Mouse (Mus musculus): Measurements from ENCODE around the gene Gm11568. TPM values are rescaled to one million over a fixed set of nuclear protein-coding genes. Genes with fewer than 3 reads are reported as not detected.
"Not testable (repeated sequence)": the region's sequence is repeated elsewhere in the genome, so short reads cannot be mapped to it uniquely, and the experiment has no call there.

Gene Gm11568
- polyA plus RNA-seq (2015; fragmentation: Nextera tagmentation; extraction: Ambion mirVana): not detected in 2 replicates

DNA sequence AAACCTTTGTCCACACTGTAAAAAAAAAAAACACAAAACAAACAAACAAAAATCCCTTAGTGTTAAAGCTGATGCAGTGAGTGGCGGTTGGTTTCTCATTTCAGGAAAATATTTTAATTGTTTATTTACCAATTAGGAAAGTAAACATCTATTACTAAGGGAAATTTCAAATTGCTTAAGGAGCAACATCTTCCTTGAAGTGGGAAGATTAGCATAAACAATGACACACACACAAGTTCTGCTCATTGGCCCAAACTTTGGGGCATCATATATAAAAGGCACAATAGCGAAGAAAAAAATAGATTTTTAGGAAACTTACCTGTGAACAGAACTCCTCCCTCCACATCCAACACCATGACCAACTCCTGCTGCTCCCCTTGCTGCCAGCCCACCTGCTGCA, at the start of gene Gm11568:
TSS of gene Gm11568 (plus strand) at position 301 of the 400 bp plus-strand sequence.
- WGBS: 83% methylated on average over 2 of the region's 2 CpGs
- no peak for ATAC-seq (replicated peaks)
- no peak within 1 kb of the TSS for H3K27ac ChIP-seq (replicated peaks)

DNA sequence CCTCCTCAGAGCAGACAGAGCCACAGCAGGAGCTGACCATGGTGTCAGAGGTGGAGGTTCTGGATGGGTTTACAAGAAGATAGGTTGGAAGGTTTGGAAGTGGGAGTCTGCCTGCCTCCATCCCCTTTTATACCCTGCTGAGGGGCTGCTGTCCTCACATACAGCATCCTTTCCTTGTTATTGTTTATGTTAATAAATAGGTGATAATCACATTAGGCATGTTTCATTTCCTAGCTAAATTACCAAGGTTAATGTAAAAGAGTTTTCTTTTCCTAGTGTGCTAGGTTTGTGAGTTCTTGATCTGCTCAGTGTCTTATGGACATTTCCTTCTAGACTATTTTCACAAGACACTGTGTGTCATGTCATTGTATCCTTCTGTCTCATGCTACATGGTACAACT, 47.9 kb upstream of the Gm11568 start, which contains the start of gene Krtap4-13:
TSS of gene Krtap4-13 (minus strand) at position 101 of the 400 bp plus-strand sequence.
- not testable (repeated sequence) for H3K9ac ChIP-seq (replicated peaks); H3K27me3 ChIP-seq; H3K4me1 ChIP-seq; H3K4me3 ChIP-seq; ATAC-seq (replicated peaks); H3K36me3 ChIP-seq; H3K27ac ChIP-seq (replicated peaks); H3K9me3 ChIP-seq; H3K4me2 ChIP-seq (replicated peaks)

More for the DNA sequence above, at the start of gene Gm11568:
- Histone ChIP-seq H3K4me2 (replicated peaks) (no peak within 1 kb of the TSS), H3K9ac (replicated peaks) (no peak within 1 kb of the TSS), H3K9me3 (no peaks in the 10 kb centered on the region), H3K4me3 (no peak within 1 kb of the TSS), H3K36me3 (no peaks in the 10 kb centered on the region), H3K27me3 (no peaks in the 10 kb centered on the region), H3K4me1 (no peaks in the 10 kb centered on the region)

DNA sequence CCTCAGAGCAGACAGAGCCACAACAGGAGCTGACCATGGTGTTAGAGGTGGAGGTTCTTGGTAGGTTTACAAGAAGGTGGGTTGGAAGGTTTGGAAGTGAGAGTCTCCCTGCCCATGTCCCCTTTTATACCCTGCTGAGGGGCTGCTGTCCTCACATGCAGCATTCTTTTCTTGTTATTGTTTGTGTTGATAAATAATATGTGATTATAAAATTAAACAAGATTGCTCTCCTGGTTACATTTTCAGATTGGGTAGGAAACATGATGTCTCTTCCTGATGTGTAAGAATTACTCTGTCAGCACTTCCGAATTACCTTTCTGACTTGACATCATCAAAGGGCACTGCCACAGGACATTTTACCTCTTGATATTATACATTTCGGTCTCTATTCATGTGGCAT, 42.2 kb upstream of the Gm11568 start, which contains the start of gene Gm11564:
TSS of gene Gm11564 (minus strand) at position 101 of the 400 bp plus-strand sequence.
- H3K4me2 ChIP-seq (replicated peaks); H3K4me3 ChIP-seq; H3K27ac ChIP-seq (replicated peaks); H3K4me1 ChIP-seq; H3K9ac ChIP-seq (replicated peaks); H3K27me3 ChIP-seq; H3K9me3 ChIP-seq; ATAC-seq (replicated peaks); H3K36me3 ChIP-seq: not testable (repeated sequence)
- 86% methylated on average over 2 of the region's 2 CpGs for WGBS

DNA sequence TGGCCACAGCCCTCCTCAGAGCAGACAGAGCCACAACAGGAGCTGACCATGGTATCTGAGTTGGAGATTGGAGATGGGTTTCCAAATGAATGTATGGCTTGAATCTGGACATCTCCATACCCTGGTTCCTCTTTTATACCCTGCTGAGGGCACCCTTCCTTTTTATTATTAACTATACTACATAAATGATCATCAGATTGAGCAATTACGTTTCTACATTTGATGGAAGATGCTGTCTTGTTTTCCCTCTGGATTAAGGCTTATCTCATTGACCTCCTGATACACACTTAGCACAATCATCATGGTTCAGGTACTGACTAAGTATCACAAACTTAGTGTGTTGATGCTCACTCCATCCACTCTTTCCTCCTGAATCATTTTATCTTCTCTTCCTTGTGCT, 19.8 kb upstream of the Gm11568 start, which contains the start of gene 2300003K06Rik:
TSS of gene 2300003K06Rik (minus strand) at position 101 of the 400 bp plus-strand sequence.
- Histone ChIP-seq H3K4me1 (0 out of 2 replicates have a peak, but pooled peaks cover 3% of the 10 kb centered on the region), H3K9me3 (no peaks in the 10 kb centered on the region), H3K36me3 (no peaks in the 10 kb centered on the region), H3K4me2 (replicated peaks) (no peak within 1 kb of the TSS), H3K27me3 (no peaks in the 10 kb centered on the region), H3K4me3 (no peak within 1 kb of the TSS), H3K9ac (replicated peaks) (no peak within 1 kb of the TSS), H3K27ac (replicated peaks) (no peak within 1 kb of the TSS)
- ATAC-seq (replicated peaks): no peak
- WGBS: 74% methylated on average over 1 of the region's 1 CpGs

DNA sequence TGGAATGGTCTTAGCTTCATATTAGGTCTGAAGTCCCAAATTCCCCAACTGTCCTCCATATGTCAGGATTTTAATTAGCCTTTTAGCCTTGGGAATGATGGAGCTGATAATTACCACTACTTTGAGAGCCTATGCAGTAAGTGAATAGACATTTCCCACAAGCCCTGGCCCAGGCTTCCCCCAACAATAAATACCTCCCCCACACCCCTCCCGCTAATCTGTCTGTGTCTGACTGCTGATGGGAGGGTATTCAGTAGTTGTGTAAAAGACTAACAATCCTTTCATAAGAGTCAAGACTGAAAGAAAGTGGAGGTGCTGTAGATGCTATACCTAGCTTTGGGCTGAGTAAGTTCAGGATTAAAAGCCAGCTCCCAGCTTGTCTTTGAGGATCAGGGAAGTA, 15.5 kb upstream of the Gm11568 start:
- Histone ChIP-seq H3K4me2 (replicated peaks) (no peak overlapping the region), H3K27me3 (no peaks in the 10 kb centered on the region), H3K4me1 (0 out of 2 replicates have a peak, but pooled peaks cover 3% of the 10 kb centered on the region), H3K36me3 (no peaks in the 10 kb centered on the region), H3K4me3 (no peak overlapping the region), H3K27ac (replicated peaks) (no peak overlapping the region), H3K9ac (replicated peaks) (no peak overlapping the region), H3K9me3 (no peaks in the 10 kb centered on the region)
- WGBS: 26% methylated on average over 1 of the region's 1 CpGs
- ATAC-seq (replicated peaks): no peak

DNA sequence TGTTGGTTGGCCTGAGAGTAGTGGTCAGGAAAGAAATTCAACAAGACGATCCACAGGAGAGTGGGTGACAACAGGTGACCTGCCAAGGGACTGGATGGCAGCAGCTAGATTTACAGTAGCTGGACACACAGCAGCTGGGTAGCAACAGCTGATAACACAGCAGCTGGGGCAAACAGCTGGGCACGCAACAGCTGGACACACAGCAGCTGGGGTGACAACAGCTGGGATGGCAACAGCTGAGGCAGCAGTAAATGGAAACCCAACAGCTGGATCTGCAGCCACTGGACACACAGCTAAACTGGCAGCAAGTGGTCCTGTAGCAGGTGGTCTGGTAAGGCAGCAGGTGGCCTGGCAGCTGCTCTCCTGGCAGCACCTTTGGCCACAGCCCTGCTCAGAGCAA, 11.0 kb upstream of the Gm11568 start:
- 0 out of 2 replicates have a peak, but pooled peaks cover 3% of the 10 kb centered on the region for H3K4me1 ChIP-seq
- no peak overlapping the region for H3K4me3 ChIP-seq
- H3K9ac ChIP-seq (replicated peaks): no peak overlapping the region
- H3K4me2 ChIP-seq (replicated peaks): no peak overlapping the region
- no peaks in the 10 kb centered on the region for H3K9me3 ChIP-seq
- 84% methylated on average over 2 of the region's 2 CpGs for WGBS
- no peak for ATAC-seq (replicated peaks)
- H3K27ac ChIP-seq (replicated peaks): no peak overlapping the region
- H3K27me3 ChIP-seq: no peaks in the 10 kb centered on the region
- no peaks in the 10 kb centered on the region for H3K36me3 ChIP-seq

DNA sequence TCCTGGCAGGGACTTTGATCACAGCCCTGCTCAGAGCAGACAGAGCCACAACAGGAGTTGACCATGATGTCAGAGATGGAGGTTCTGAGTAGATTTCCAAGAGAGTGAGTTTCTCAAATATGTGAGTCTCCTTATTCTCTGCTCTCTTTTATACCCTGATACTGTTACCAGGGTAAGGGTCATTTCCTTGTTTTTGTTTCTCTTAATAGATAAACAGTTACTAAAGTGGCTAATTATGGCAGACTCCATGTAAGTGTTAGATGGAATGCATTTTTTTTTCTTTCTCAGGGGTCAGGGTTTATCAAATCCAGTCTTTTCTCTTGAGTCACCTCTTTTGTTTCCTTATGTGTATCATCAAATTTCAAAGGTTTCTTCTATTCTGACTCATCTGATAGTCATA, 6.2 kb upstream of the Gm11568 start, which contains the start of gene Krtap4-16:
TSS of gene Krtap4-16 (minus strand) at position 101 of the 400 bp plus-strand sequence.
- Histone ChIP-seq H3K4me1 (no peaks in the 10 kb centered on the region), H3K27me3 (no peaks in the 10 kb centered on the region), H3K27ac (replicated peaks) (no peak within 1 kb of the TSS), H3K4me3 (no peak within 1 kb of the TSS), H3K9me3 (no peaks in the 10 kb centered on the region), H3K9ac (replicated peaks) (no peak within 1 kb of the TSS), H3K36me3 (no peaks in the 10 kb centered on the region), H3K4me2 (replicated peaks) (no peak within 1 kb of the TSS)
- no peak for ATAC-seq (replicated peaks)

DNA sequence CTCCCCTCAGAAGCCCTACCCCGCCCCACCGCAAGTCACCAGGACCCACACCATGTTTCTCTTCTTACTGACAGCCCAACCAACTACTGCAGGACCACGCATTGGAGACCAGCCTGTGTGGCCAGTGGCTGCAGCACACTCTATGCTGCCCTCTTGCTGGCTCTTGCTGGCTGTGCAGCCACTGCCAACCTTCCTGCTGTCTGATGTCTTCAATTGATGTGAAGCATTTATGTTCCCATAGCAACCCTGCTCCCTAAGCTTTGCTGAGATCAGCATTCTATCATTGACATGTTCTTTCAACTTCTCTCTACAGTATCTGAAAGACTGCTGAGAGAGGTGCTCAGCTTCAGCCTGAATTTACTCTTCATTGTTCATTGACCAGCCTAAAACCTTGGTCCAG, 3.6 kb upstream of the Gm11568 start:
- ATAC-seq (replicated peaks): 0 out of 2 replicates have a peak, but pooled peaks have one; percentile 32
- Histone ChIP-seq H3K4me1 (no peaks in the 10 kb centered on the region), H3K36me3 (no peaks in the 10 kb centered on the region), H3K27ac (replicated peaks) (no peak overlapping the region), H3K4me3 (no peak overlapping the region), H3K9me3 (no peaks in the 10 kb centered on the region), H3K4me2 (replicated peaks) (no peak overlapping the region), H3K27me3 (no peaks in the 10 kb centered on the region), H3K9ac (replicated peaks) (no peak overlapping the region)
- 63% methylated on average over 3 of the region's 3 CpGs for WGBS

DNA sequence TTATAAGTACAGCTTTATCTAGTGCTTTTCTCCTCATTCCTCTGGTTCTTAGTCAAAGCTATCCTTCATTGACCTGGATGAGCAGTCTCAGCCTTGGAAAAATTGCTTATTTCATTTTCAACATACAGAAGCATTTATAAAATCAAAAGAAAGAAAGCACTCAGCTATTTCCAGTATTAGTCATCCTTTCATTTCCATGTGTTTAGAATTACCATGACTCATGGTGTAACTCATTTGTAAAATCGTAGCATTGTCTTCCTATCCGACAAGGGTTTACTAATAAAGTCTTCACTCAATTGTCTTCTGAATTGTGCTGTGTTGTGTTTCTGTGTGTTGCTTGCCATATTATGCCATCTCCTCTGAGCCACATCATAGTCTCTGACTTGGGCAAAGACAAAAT, 1.0 kb downstream of the Gm11568 start:
- 74% methylated on average over 2 of the region's 2 CpGs for WGBS
- ATAC-seq (replicated peaks): no peak
- H3K36me3 ChIP-seq: no peaks in the 10 kb centered on the region

DNA sequence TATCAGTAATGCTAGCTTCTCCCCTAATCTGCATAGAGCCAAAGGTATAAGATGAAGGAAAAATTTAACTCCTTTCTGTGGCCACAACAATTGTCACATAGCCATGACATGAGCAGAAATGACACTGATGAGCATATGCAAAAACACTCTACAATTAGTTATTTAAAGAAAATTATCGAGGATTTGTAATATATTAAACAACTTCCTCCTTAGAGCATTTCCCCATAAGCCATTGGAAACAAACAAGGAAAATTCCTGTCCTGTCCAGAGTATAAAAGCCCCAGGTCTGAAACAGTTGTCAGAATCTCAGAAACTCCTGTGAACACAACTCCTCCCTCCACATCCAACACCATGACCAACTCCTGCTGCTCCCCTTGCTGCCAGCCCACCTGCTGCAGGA, 6.5 kb downstream of the Gm11568 start, which contains the start of gene Gm11559:
TSS of gene Gm11559 (plus strand) at position 301 of the 400 bp plus-strand sequence.
- H3K27ac ChIP-seq (replicated peaks); ATAC-seq (replicated peaks); H3K4me1 ChIP-seq; H3K27me3 ChIP-seq; H3K4me3 ChIP-seq; H3K9me3 ChIP-seq; H3K36me3 ChIP-seq; H3K9ac ChIP-seq (replicated peaks); H3K4me2 ChIP-seq (replicated peaks): not testable (repeated sequence)
- 76% methylated on average over 1 of the region's 1 CpGs for WGBS

More for the DNA sequence above, 1.0 kb downstream of the Gm11568 start:
- Histone ChIP-seq H3K4me1 (no peaks in the 10 kb centered on the region), H3K27me3 (no peaks in the 10 kb centered on the region), H3K9ac (replicated peaks) (no peak overlapping the region), H3K4me2 (replicated peaks) (no peak overlapping the region), H3K27ac (replicated peaks) (no peak overlapping the region), H3K4me3 (no peak overlapping the region), H3K9me3 (no peaks in the 10 kb centered on the region)

DNA sequence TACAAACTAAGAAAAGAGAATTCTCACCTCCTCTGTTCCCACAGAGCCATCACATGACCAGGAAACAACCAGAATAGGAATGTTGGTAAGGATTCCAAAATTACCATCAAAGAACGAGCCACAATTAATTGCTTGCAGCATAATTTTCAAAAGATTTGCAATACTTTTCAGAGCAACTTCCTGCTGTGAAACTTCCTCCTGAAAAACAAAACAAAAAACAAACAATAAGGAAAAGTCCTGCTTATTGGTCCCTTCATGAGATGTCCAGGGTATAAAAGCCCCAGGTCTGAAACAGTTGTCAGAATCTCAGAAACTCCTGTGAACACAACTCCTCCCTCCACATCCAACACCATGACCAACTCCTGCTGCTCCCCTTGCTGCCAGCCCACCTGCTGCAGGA, 15.4 kb downstream of the Gm11568 start, which contains the start of gene Krtap9-1:
TSS of gene Krtap9-1 (plus strand) at position 301 of the 400 bp plus-strand sequence.
- H3K4me2 ChIP-seq (replicated peaks); H3K36me3 ChIP-seq; ATAC-seq (replicated peaks); H3K27ac ChIP-seq (replicated peaks); H3K4me1 ChIP-seq; H3K4me3 ChIP-seq; H3K9ac ChIP-seq (replicated peaks); H3K9me3 ChIP-seq; H3K27me3 ChIP-seq: not testable (repeated sequence)
- WGBS: 76% methylated on average over 1 of the region's 1 CpGs

DNA sequence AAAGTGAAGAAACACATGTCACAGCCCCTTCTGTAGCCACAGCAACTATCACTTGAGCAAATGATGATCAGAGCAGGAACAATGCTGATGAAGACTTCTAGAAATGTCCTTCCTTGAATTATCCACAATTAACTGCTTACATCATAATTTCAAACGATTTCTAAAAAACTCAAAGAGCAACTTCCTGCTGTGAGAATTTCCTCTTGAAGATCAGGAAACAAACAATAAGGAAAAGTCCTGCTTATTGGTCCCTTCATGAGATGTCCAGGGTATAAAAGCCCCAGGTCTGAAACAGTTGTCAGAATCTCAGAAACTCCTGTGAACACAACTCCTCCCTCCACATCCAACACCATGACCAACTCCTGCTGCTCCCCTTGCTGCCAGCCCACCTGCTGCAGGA, 21.2 kb downstream of the Gm11568 start, which contains the start of gene Gm11567:
TSS of gene Gm11567 (plus strand) at position 301 of the 400 bp plus-strand sequence.
- not testable (repeated sequence) for H3K4me2 ChIP-seq (replicated peaks); ATAC-seq (replicated peaks)
- WGBS: 57% methylated on average over 1 of the region's 1 CpGs

DNA sequence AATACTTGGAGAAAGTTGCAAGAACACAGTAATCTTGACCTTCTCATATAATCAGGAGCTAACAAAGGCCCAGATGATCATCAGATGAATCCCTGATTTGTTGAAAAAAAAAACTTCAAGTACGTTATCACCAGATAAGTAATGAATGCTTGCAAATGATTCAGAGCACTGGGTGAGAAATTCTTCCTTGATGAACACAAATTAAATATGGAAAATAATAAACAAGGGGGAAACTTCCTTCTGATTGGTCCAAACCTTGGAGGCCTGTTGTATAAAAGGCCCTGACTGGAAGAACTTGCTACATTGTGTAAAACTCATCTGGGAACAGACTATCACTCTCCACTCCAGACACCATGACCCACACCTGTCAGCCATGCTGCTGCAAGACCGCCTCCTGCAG, 49.9 kb downstream of the Gm11568 start, which contains the start of gene Krtap31-1:
TSS of gene Krtap31-1 (plus strand) at position 301 of the 400 bp plus-strand sequence.
- Histone ChIP-seq H3K9ac (replicated peaks) (no peak within 1 kb of the TSS), H3K27me3 (no peaks in the 10 kb centered on the region), H3K4me1 (no peaks in the 10 kb centered on the region), H3K4me3 (no peak within 1 kb of the TSS), H3K36me3 (no peaks in the 10 kb centered on the region), H3K27ac (replicated peaks) (no peak within 1 kb of the TSS), H3K4me2 (replicated peaks) (no peak within 1 kb of the TSS), H3K9me3 (no peaks in the 10 kb centered on the region)
- no peak for ATAC-seq (replicated peaks)
- WGBS: 93% methylated on average over 2 of the region's 2 CpGs

More for the DNA sequence above, 21.2 kb downstream of the Gm11568 start, which contains the start of gene Gm11567:
- not testable (repeated sequence) for H3K27me3 ChIP-seq; H3K36me3 ChIP-seq; H3K9ac ChIP-seq (replicated peaks); H3K9me3 ChIP-seq; H3K4me1 ChIP-seq; H3K4me3 ChIP-seq; H3K27ac ChIP-seq (replicated peaks)

Data from forebrain, embryonic 15.5 days (tissue).